Mouse (Mus musculus) intestine, embryonic 15.5 days (tissue): ENCODE measurements around the gene Padi1. TPM values are rescaled to one million over a fixed set of nuclear protein-coding genes. Genes with fewer than 3 reads are reported as not detected.
A peak's percentile ranks its signal among the peaks of the same experiment; 100 is the strongest.

Experiments used
- ATAC-seq: fragments of 200-750 bp; cut with Nextera tagmentation; 2 replicates; pipeline ENCODE4 v1.8.0; 2017; ENCODE audit warnings: moderate TSS enrichment, moderate library complexity
- H3K27ac ChIP-seq: fragments of 300-500 bp; sonication (generic); 2 replicates; pipeline ENCODE4 v1.5.1; 2015; ENCODE audit warnings: mild to moderate bottlenecking, inconsistent platforms
- H3K27me3 ChIP-seq: fragments of 300-500 bp; sonication (generic); replicated peaks from 2 replicates; pipeline ENCODE4 v1.6.1; 2015; ENCODE audit warnings: inconsistent platforms
- H3K36me3 ChIP-seq: fragments of 300-500 bp; sonication (generic); 2 replicates; pipeline ENCODE4 v1.6.1; 2015; ENCODE audit warnings: inconsistent platforms
- H3K4me1 ChIP-seq: fragments of 300-500 bp; sonication (generic); replicated peaks from 2 replicates; pipeline ENCODE4 v1.6.1; 2015; ENCODE audit warnings: inconsistent platforms
- H3K4me2 ChIP-seq: fragments of 300-500 bp; sonication (generic); replicated peaks from 2 replicates; pipeline ENCODE4 v1.6.1; 2015; ENCODE audit warnings: mild to moderate bottlenecking, inconsistent platforms
- H3K4me3 ChIP-seq: fragments of 300-500 bp; sonication (generic); replicated peaks from 2 replicates; pipeline ENCODE4 v1.5.1; 2015; ENCODE audit warnings: inconsistent platforms
- H3K9ac ChIP-seq: fragments of 300-500 bp; sonication (generic); 2 replicates; pipeline ENCODE4 v1.6.1; 2015; ENCODE audit warnings: inconsistent platforms
- H3K9me3 ChIP-seq: fragments of 300-500 bp; sonication (generic); 2 replicates; pipeline ENCODE4 v1.6.1; 2016; ENCODE audit warnings: inconsistent platforms
- WGBS: fragments of 180-500 bp; shearing (Covaris S2); methylation state at CpG from one replicate; pipeline ENCODE4 v1.1.7; 2015; 5-methylcytosine and 5-hydroxymethylcytosine counted together
- polyA plus RNA-seq: library from polyadenylated mRNA; unstranded; fragments of >200 nt; fragmentation: Nextera tagmentation; extraction: Ambion mirVana; gene quantifications from 2 replicates; pipeline ENCODE4 v1.2.1, GENCODE M21; 2015

Gene Padi1
- polyA plus RNA-seq, 1 experiment from 2014 or later = 0.19 TPM

DNA sequence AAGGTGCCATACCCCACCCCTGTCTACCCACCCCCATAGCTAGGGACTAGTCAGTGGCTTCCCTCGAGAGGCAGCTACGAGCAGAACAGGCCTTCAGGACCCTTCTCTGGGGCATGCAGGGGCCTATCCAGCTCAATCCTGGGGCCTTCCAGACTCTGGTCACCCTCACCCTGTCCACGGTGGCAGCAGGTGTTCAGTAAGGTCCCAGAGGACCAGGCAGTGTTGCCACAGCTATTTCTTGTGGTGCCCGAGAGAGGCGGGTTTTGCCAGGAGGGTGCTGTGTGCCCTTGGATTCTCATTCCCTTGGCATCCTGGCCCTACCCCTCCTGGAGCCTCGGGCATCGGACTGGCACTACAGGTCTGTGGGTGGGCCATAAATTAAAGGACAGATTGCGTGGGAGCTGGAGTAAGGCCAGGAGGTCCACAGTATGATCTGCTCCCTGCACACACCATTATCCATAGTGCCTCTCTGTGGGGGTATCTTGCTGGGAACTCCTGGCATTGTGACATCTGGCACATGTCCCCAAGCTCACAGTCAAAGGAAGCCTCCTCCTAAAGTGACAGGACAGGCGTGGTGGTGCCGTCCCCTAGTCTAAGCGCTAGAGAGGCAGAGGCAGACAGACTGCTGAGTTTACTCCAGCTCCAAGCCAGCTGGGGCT is 9.2 kb downstream of the Padi1 start:
- peaks cover 16% of the 10 kb centered on the region for H3K4me1 ChIP-seq
- no peaks in the 10 kb centered on the region for H3K27me3 ChIP-seq
- no peak for ATAC-seq
- no peak overlapping the region for H3K4me3 ChIP-seq
- H3K9me3 ChIP-seq = no peaks in the 10 kb centered on the region
- H3K27ac ChIP-seq = no peak overlapping the region
- H3K9ac ChIP-seq = no peak overlapping the region
- H3K4me2 ChIP-seq = no peak overlapping the region
- WGBS = 63% methylated on average over 11 of the region's 11 CpGs
- H3K36me3 ChIP-seq = no peaks in the 10 kb centered on the region

DNA sequence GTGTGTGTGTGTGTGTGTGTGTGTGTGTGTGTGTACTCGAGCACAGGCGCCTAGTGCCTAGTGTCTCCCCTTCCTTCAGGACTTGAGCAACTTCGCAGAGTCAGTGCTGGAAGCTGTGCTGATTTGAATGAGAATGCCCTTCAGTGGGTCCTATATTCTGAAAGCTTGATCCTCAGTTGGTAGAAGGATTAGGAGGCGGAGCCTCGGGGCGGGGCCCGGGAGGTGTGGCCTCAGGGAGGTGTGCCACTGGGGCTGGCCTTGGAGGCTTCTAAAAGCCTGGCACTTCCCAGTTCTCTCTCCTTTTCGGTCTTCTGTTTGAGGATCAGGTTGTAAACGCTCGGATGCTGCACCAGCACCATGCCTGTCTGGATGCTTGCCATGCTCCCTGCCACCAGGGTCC is 9.9 kb downstream of the Padi1 start:
- H3K9me3 ChIP-seq = no peaks in the 10 kb centered on the region
- H3K4me2 ChIP-seq = no peak overlapping the region
- ATAC-seq = peak; percentile 77
- H3K27ac ChIP-seq = no peak overlapping the region
- no peak overlapping the region for H3K9ac ChIP-seq
- peaks cover 16% of the 10 kb centered on the region for H3K4me1 ChIP-seq
- H3K27me3 ChIP-seq = no peaks in the 10 kb centered on the region
- WGBS = 3% methylated on average over 10 of the region's 10 CpGs
- H3K4me3 ChIP-seq = no peak overlapping the region
- H3K36me3 ChIP-seq = no peaks in the 10 kb centered on the region

DNA sequence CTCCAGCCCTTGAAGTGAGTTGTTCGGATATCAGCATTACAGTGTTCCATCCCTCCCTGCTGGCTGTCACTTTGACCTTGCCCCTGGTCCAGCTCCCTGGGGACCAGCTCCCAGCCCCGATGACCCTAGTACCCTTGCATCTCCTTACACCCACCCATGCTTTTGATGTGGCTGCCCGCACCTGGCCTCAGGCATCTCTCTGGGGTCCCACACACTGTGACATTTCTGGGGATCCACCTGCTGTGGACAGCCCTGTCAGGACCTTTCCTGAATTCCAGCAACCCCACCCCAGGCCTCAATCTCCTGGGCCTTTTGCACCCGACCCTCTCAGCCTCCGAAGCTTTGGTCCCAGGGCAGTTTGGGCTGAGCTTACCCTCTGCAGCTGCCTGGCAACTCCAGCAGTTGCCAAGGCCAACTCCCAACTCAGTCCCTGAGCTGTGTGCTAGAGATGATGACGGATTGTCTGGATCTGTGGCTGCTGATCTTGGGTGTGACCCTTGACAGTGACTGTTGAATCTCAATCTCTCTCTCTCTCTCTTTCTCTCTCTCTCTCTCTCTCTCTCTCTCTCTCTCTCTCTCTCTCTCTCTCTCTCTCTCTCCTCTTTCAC is 11.1 kb downstream of the Padi1 start:
- H3K36me3 ChIP-seq = no peaks in the 10 kb centered on the region
- H3K27me3 ChIP-seq = no peaks in the 10 kb centered on the region
- no peak overlapping the region for H3K9ac ChIP-seq
- H3K9me3 ChIP-seq = no peaks in the 10 kb centered on the region
- WGBS = 73% methylated on average over 6 of the region's 6 CpGs
- H3K4me2 ChIP-seq = no peak overlapping the region
- H3K27ac ChIP-seq = no peak overlapping the region
- H3K4me3 ChIP-seq = no peak overlapping the region
- no peak for ATAC-seq
- H3K4me1 ChIP-seq = peaks cover 16% of the 10 kb centered on the region

DNA sequence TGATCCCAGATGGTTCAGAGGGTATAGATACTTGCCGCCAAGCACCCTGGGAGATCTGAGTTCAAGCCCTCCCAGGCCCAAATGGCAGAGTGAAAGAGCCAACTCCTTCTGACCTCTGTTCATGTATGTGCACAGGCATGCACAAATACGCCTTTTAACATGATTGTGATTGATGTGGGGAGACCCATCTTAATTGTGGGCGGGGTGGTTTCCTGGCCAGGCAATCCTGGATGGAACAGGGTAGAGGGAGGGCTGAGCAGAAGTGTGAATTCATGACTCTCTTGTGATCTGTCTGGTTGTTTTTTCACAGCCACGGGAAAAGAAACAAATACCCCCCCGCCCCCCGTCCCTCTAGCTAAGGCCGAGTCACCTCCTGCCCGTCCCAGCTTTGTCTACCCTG is 12.8 kb downstream of the Padi1 start:
- Histone ChIP-seq H3K4me1 (peaks cover 12% of the 10 kb centered on the region), H3K9me3 (no peaks in the 10 kb centered on the region), H3K4me2 (no peak overlapping the region), H3K36me3 (no peaks in the 10 kb centered on the region), H3K27me3 (no peaks in the 10 kb centered on the region), H3K9ac (no peak overlapping the region), H3K4me3 (no peak overlapping the region), H3K27ac (no peak overlapping the region)
- WGBS = 44% methylated on average over 8 of the region's 8 CpGs
- no peak for ATAC-seq

DNA sequence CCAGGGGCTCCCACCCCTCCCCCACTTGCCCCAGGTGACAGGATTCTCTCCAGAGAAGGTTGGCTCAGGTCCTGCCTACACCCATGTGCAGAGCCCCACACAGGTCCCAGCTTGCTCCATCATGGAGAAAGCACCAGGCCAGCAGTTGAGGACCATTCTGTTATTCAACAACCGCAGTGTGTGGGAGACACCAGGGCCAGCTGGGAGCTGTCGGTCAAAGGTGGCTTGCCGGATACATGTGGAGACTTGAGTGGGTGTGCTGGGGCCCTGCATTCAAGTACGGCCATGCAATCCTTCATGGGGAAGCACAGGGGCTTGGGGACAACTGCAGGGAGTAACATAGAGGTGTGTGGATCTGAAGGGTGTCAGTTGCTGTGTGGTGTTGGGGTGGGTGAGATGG is 13.8 kb downstream of the Padi1 start:
- Histone ChIP-seq H3K4me1 (peaks cover 9% of the 10 kb centered on the region; the same call in 1 of the 2 replicates), H3K27ac (no peak overlapping the region), H3K27me3 (no peaks in the 10 kb centered on the region), H3K4me3 (no peak overlapping the region), H3K4me2 (no peak overlapping the region), H3K9ac (no peak overlapping the region), H3K9me3 (no peaks in the 10 kb centered on the region), H3K36me3 (no peaks in the 10 kb centered on the region)
- 74% methylated on average over 4 of the region's 4 CpGs for WGBS
- no peak for ATAC-seq

DNA sequence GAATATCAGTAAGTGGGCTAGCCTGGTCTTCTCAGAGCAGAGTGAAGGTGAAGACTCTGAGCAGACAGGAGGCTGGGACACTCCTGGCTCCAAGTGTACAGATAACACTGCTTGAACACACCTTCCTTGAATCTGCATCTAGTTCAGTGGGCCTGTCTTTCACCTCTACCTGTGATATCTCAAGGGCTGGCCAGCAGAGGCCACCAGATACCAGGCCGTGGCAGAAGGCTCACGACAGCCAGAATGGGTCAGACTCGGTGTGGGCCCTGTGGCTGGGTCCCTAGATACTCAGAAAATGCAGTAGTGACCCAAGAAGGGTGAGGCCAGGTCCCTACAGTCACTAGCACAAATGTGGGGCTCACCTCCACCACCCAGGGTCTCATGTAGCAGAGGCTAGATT is 18.3 kb downstream of the Padi1 start:
- WGBS = 49% methylated on average over 3 of the region's 3 CpGs
- Histone ChIP-seq H3K4me2 (no peak overlapping the region), H3K4me3 (no peak overlapping the region), H3K27me3 (no peaks in the 10 kb centered on the region), H3K27ac (no peak overlapping the region), H3K36me3 (no peaks in the 10 kb centered on the region), H3K9ac (no peak overlapping the region), H3K9me3 (0 out of 2 replicates have a peak, but pooled peaks cover 5% of the 10 kb centered on the region), H3K4me1 (no peaks in the 10 kb centered on the region)
- ATAC-seq = no peak

DNA sequence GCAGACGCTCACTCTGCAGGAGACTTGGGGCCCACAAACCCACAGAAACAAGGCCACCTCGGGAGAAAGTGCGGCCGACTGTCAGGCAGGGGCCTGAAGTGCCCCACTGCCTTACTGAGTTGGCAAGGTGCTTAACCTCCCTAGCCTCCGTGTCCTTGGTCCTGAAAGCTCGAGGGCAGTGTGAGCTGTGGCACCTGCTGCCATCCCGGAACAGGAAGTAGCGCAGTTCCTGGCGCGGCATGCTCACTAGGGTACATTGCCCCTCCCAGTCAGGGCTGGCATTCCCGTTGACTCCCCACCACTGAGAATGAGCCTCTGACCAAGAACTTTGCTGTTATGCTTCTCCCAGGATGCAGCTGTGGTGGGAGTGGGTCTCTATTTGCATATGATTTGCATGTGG is 19.6 kb downstream of the Padi1 start:
- Histone ChIP-seq H3K9ac (no peak overlapping the region), H3K4me2 (no peak overlapping the region), H3K27ac (no peak overlapping the region), H3K36me3 (no peaks in the 10 kb centered on the region), H3K27me3 (no peaks in the 10 kb centered on the region), H3K9me3 (0 out of 2 replicates have a peak, but pooled peaks cover 5% of the 10 kb centered on the region), H3K4me1 (no peaks in the 10 kb centered on the region), H3K4me3 (no peak overlapping the region)
- WGBS = 58% methylated on average over 11 of the region's 11 CpGs
- ATAC-seq = no peak

DNA sequence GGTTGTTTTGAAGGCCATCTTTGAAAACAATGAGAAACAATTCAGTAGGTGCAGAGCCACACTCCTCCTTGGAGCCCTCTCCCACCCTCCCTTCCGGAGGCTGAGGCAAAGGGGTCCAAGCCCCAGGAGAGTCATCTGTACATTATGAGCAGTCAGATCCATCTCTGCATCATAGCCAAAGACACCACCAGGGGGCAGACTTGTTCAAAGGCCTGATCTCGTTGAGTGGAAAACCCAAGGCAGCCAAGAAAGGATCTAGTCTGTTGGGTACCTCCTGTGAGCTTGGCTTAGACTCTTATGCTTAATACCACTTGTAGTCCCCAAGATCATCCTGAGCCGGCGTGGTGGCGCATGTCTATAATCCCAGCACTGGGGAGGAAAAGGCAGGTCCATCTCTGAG is 23.6 kb downstream of the Padi1 start:
- Histone ChIP-seq H3K36me3 (no peaks in the 10 kb centered on the region), H3K9me3 (0 out of 2 replicates have a peak, but pooled peaks cover 5% of the 10 kb centered on the region), H3K4me3 (no peak overlapping the region), H3K27me3 (no peaks in the 10 kb centered on the region), H3K4me1 (peaks cover under 1% of the 10 kb centered on the region), H3K27ac (no peak overlapping the region), H3K9ac (no peak overlapping the region), H3K4me2 (no peak overlapping the region)
- ATAC-seq = no peak
- WGBS = 72% methylated on average over 5 of the region's 5 CpGs

DNA sequence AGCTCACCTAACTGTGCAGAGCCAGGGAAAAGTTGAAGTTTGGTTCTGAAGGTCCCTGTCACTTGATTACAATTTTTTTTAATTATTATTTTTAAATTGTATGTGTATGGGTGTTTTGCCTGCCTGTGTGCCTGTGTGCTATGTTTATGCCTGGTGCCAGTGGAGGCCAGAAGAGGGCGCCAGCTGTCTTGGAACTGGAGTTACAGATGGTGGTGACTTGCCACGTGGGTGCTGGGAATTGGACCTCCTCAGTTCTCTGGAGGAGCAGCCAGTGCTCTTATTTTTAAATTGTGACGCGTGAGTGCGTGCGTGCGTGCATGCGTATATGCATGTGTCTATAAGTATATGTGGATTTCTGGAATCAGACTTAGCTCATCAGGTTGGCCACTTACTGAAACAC is 28.2 kb downstream of the Padi1 start:
- no peaks in the 10 kb centered on the region for H3K27me3 ChIP-seq
- no peak overlapping the region for H3K27ac ChIP-seq
- no peaks in the 10 kb centered on the region for H3K9me3 ChIP-seq
- no peak for ATAC-seq
- H3K36me3 ChIP-seq = no peaks in the 10 kb centered on the region
- 92% methylated on average over 8 of the region's 8 CpGs for WGBS
- peaks cover 26% of the 10 kb centered on the region for H3K4me1 ChIP-seq
- no peak overlapping the region for H3K9ac ChIP-seq
- no peak overlapping the region for H3K4me2 ChIP-seq
- no peak overlapping the region for H3K4me3 ChIP-seq

DNA sequence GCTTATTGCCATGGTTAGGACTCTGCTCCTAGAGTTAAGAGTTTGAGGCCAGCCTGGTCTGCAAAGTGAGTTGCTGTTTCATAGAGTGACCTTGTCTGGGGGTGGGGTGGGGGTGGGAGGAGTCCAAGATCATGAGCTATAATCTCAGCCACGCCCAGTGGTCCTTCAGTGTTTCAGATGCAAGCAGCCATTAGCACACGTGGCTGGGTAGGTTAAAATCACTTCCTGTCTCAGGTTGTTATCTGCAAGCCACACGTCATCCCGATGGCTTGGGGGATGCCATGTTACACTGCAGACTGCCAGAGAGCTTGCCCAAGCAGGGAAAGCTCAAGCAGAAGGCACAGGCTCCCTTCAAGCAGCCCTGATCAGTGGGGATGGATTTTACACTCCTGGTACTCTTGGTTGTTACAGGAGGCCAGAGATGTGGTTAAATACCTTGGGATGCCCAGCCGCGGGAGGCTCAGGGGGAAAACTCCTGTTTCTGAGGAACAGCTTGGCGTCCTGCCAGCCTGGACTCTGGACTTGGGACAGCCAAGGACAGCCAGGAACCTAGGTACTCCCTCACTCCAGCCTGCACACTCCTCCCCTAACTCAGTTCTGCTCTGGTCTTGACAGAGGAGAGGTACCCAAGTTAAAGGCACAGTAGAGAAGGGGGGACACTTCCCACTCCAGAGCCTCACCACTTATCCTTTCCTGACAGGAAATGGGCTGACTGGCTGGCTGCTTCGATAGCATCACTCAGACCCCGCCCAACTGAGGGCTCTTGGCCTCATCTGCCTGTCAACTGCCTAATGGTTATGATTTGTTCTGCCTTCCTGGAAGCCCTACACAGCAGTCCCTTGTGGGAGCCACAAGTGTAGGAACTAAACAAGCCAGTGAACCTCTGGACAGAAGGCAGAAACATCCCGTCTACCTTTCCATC is 29.3 kb downstream of the Padi1 start:
- H3K4me1 ChIP-seq = peaks cover 26% of the 10 kb centered on the region
- peak; percentile 61 for ATAC-seq
- H3K27me3 ChIP-seq = no peaks in the 10 kb centered on the region
- peak overlapping the region; percentile 1; the same call in 1 of the 2 replicates for H3K4me2 ChIP-seq
- no peaks in the 10 kb centered on the region for H3K36me3 ChIP-seq
- H3K27ac ChIP-seq = peak overlapping the region; percentile 1
- WGBS = 26% methylated on average over 10 of the region's 10 CpGs
- no peak overlapping the region for H3K4me3 ChIP-seq
- no peaks in the 10 kb centered on the region for H3K9me3 ChIP-seq
- H3K9ac ChIP-seq = no peak overlapping the region

DNA sequence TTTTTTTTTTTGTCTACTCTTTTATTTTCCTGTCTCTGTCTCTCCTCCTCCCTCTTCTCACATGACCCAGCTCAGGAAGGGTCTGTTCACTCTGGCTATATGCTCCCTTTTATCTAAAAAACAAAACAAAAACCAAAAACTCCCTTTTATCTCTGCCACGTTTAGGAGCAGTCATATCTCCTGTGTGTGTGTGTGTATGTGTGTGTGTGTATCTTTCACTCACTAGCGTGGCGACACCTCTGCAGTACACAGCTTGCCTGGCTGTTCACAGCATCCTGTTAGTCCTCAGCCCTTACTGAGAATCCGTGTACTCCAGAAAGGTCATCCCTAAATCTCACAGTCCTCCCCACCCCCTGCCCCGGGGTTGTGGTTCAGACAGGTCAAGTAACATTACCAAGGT is 30.1 kb downstream of the Padi1 start:
- H3K4me2 ChIP-seq = 0 out of 2 replicates have a peak overlapping the region, but pooled peaks have one; percentile 1
- H3K36me3 ChIP-seq = no peaks in the 10 kb centered on the region
- H3K27ac ChIP-seq = peak overlapping the region; percentile 1; the same call in 1 of the 2 replicates
- no peaks in the 10 kb centered on the region for H3K9me3 ChIP-seq
- H3K27me3 ChIP-seq = no peaks in the 10 kb centered on the region
- ATAC-seq = no peak
- no peak overlapping the region for H3K9ac ChIP-seq
- no peak overlapping the region for H3K4me3 ChIP-seq
- peaks cover 26% of the 10 kb centered on the region for H3K4me1 ChIP-seq
- WGBS = 64% methylated on average over 5 of the region's 5 CpGs
